Mouse (Mus musculus): ENCODE measurements around the gene Togaram1. TPM values are rescaled to one million over a fixed set of nuclear protein-coding genes. Genes with fewer than 3 reads are reported as not detected.

Gene Togaram1
- 1 to 10 TPM; 7.9 to 8.4 TPM for total RNA-seq (2021)
- long read RNA-seq, experiment 1, partial matches to known transcripts, result 0 of 1 reads
- long read RNA-seq, experiment 1, other reads (novel, unspliced or antisense), result 1 of 1 reads
- long read RNA-seq, experiment 2, partial matches to known transcripts, result 1 of 1 reads
- long read RNA-seq, experiment 2, other reads (novel, unspliced or antisense), result 0 of 1 reads

DNA sequence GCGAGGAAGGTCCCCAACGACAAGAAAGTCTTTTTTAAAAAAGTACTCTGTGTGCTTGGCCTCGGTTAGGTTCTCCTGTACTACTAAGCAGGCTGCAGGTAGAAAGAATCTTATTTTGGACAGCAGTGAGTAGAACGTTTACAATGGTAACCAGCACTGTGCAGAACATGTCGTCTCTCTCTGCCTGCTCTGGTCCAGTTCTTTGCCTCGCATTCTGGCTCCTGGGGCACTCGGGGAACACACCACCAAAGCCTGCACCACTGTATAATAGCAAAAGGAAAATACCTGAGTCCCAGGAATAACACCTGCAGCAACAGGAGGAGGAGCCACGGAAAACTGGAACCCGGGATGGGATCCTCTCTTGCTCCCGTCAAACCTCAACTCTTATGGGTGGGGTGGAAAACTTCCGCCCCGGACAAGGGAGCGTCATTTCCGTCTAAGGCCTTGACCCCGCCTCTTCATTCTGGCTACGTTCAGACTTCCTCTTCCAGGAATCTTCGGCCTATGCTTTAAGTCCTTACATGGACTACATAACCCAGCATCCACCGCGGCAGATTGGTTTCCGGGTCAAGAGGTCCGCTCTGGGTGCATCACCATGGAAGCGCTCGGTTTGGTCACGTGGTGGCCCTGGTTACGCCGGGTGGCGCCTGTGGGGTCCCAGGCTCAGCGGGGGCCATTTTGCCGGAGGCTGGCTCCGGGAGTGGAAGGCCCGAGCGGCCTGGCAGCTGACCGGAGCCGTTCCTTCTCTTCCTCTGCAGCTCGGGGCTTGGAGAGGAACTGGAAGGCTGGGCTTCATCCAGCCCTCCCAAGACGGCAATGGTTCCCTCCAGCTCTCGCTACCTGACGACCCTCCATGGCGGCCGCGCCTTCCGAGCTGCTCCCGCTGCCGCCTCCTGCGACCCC lies at the start of gene Togaram1, which contains the start of gene Klhl28:
Togaram1 (plus strand) TSS at position 681 of the 903 bp plus-strand sequence.
Klhl28 (minus strand) TSS at position 411 of the 903 bp plus-strand sequence.
- DNase-seq, result peak; percentile 100

DNA sequence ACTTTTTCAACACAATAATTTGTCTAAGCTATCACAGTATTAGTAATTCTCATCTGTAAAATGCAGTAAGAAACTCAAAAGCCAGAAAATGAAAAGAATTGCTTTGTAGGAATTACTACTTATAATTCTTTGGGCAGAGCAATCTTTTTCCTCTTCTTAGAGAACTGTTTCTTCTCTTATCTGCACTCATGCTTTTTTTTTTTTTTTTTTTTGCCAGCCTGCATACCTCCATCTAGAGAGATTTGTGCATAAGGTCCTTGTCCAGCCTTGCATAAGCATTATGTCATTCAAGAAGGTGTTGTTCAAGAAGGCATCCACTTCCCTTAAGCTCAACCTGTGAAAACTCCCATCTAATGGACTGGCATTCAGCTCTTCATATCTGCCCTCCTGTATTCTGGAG lies 48.9 kb upstream of the Togaram1 start:
- no peak for DNase-seq

DNA sequence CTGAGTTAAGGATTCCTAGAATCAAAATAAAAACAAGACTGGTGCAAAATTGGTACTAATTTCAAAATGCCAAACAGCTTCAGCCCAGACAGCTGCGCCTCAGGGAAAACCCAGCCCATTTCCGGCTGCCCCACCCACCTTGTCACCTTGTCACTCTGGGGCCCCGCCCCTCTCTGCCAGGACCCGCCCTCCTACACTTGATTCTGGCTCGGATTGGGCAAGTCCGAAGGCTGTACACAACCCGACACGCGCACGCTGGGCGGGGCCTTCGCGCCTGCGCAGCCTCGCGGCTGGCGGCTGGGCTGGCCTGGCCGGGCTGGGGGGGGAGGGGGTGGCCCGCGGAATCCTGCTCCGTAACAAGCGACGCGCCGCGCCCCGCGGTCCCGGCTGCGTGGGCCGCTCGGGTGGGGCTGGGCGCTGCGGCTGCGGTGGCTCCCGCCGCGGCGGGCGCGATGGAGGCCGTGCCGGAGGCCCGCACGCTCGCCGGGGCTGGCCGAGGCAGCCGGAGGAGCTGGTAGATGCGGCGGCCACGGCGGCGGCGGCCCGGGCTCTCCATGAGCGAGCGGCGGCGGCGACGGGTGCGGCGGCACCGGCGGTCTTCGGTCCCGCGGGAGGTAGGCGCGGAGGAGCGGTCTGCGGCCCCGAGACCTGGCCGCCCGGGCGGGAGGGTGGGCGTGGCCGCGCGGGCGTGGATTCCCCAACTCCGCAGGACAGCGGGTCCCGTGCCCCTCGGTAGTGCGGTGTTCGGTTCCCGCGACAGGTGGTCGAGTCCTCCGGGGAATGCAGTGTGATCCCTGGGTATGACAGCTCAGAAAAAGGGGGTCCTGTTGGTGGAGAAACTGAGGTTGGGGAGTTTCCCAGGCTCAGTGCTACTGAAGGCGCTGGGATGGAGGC lies 47.8 kb upstream of the Togaram1 start, which contains the start of gene Gm527:
Gm527 (plus strand) TSS at position 329 of the 894 bp plus-strand sequence.
- DNase-seq, result peak; percentile 97

DNA sequence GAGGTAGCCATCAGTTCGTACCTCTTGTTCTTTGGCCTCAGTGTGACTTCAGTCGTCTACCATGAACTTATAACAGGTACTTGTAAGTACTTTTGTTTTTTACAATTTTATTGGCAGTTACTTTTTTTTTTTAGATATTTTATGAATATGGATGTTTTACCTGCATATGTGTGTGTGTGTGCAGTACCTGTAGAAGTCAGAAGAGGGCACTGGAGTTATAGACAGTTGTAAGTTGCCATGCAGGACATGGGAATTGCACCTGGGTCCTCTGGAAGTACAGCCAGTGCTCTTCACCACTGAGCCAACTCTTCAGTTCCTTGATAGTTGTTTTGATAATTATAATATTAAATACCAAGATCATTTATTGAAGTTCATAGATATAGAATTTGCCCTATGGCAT lies 28.1 kb upstream of the Togaram1 start:
- DNase-seq, result peak in 1 of 2 experiments; percentile 19

DNA sequence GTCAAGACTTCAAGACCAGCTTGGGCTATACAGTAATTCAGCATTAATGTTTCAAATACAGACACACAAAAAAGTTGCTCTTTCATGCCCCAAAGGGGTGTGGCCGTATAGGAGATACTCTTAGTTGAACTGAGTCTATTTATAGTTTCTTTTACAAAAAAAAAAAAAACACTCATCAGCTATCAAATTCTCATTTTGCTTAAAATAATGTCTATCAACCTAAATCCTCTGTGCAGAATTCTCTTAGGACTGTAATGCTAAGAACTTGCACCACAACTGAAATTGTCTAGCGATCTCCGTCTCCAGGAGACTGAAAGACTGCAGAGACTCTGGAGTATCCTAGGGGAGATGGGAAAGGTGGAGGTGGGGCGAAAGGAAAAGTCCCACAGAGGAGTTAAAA lies 1.0 kb upstream of the Togaram1 start:
- no peak for DNase-seq

DNA sequence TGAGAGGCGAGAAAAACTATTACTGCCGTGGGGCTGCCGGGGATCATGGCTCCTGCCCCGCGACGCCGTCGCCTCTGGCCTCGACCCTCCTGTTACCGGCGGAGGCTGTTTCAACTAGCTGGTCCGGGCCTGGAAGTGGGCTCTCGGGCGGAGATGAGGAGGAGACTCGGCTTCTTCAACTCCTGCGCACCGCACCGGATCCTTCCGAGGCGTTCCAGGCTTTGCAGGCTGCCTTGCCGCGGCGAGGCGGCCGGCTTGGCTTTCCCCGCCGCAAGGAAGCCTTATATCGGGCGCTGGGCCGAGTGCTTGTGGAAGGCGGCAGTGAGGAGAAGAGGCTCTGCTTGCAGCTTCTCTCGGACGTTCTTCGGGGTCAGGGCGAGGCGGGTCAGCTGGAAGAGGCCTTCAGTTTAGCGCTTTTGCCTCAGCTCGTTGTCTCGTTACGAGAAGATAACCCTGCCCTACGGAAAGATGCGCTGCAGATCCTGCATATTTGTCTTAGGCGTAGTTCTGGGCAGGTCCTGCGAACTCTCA lies 562 bp downstream of the Togaram1 start:
- peak; percentile 43 to 63 for DNase-seq

DNA sequence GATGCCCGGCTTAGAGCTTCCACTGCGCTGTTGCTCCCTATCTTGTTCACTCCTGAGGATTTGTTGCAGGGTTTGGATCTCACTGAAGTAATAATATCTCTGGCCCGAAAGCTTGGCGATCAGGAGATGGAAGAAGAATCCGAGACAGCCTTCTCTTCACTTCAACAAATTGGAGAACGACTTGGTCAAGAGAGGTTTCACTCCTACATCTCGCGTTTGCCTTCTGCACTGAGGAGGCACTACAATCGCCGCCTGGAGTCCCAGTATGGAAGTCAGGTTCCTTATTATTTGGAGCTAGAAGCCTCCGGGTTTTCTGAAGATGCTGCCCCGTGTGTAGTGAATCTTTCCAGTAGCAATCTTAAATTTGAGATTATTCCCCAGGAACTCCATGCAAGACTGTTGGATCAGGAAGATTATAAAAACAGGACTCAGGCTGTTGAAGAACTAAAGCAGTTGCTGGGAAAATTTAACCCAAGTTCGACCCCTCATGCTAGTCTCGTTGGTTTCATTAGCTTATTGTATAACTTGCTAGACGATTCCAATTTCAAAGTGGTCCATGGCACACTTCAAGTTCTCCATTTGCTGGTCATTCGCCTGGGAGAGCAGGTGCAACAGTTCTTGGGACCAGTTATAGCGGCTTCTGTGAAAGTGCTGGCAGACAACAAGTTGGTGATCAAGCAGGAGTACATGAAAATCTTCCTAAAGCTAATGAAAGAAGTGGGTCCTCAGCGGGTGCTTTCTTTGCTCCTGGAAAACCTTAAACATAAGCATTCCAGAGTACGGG lies 1.2 kb downstream of the Togaram1 start:
- DNase-seq, result peak; percentile 3 to 17

DNA sequence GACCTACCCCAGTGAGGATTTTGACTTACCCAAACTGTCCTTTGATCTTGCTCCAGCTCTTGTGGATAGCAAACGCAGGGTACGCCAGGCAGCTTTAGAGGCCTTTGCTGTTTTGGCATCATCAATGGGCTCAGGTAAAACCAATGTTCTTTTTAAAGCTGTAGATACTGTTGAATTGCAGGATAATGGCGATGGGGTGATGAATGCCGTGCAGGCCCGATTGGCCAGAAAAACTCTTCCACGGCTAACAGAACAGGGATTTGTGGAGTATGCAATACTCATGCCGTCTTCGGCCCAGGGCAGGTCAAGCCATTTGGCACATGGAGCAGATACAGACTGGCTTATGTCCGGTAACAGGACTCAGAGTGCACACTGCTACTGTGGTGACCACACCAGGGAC lies 1.9 kb downstream of the Togaram1 start:
- peak; percentile 14 to 37 for DNase-seq

DNA sequence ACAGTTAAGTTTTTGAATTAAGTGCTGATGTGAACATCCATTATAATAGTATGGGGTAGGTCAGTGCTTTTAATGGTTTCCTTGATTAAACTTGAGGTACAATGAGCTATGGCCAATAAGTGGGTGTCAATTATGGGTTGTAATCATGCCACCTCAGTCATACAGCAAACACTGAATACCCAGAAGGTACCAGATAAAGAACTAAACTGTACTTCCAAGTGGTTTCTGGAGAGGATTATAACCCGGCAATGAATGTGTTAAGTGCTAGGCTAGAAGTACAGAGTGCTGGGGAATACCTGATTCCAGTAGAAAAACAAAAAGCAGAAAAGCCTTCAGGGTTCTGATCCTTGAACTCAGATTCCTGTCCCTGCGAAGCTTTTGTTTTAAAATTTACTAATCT lies 2.5 kb downstream of the Togaram1 start:
- DNase-seq, result no peak

DNA sequence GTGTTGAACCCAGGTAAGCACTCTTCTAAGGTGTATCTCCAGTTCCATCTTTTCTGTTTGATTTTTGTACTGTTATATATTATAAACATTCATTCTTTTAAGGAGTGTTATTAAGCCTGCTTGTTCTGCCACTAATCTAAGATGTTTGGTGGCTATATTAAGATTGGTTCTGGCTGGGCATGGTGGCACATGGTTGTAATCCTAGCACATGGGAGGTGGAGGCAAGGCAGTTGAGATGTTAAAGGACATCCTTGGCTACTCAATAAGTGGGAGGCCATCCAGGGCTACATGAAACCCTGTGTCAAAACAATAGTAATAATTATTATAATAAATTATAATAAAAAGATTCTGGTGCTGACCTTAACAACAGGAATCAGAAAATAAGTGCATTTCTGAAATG lies 5.8 kb downstream of the Togaram1 start:
- DNase-seq, result no peak

DNA sequence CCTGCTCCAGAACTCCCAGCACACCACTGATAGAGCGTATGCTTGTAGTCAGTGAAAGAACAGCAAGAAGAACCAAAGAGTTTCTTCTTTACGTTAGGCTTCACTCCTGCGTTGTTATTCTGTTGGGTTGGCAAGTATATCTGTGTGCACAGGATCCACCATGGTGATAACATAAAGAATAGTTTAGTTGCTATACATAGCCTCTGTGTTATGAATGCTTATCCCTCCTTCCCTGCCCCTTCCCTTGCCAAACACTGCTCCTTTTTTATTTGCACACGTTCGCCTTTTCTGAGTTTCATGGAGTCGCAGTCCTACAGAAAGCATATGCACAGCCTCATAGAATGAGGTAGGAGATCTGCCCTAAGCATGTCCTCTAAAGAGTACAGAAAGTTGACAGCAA lies 6.5 kb downstream of the Togaram1 start:
- no peak for DNase-seq

DNA sequence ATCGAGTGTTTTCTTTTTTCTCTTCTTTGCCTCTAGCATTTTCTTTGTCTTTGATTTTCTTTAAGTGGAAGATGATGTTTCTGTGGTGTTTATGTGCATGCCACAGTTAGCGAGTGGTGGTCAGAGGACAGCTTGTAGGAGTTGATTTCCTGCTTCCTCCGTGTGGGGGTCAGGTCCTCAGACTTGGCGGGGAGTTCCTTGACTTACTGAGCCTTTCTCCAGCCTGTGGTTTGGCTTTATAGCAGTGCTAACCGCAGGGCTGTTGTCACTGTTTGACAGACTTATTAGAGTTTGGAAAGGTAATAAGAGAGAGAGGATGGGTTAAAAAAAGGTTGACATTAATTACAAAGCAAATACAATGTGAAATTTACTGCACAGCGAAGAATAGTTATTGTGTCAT lies 10.0 kb downstream of the Togaram1 start:
- no peak for DNase-seq

DNA sequence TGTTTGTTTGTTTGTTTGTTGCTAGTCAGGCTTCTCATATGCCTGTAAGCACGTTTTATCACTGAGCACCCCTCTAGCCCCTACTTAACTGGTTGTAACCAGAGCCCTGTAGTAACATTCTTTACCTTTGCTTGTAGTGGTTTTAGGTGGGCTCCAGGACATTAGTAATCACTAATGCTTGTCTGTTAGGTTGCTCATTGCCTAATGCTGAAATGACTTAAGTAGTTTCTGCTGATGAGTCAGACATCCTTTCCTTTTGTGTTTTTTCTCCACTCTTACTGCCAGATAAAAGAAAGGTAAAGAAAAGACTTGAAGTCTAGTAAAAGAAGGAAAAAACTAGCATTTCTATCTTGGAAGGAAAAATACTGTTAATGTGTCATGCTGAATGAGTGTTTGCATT lies 10.6 kb downstream of the Togaram1 start:
- no peak for DNase-seq

DNA sequence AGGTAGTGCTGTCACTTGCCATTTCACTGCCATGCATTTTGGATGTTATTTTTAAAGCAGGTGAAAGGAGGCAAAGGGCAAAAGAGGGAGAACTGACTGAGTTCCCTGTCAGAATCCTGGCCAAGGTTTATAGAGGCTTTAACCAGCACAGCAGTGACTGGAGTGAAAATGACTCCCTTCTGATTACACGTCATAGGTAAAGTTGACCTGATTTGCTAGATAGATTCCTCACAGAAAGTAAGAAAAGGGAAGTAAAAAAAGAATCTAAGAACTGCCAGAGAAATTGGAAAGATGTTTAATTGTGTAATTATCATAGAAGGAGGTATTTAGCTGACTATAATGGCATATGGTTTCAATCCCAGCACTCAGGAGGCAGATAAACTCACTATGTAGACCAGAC lies 11.9 kb downstream of the Togaram1 start:
- DNase-seq, result no peak

DNA sequence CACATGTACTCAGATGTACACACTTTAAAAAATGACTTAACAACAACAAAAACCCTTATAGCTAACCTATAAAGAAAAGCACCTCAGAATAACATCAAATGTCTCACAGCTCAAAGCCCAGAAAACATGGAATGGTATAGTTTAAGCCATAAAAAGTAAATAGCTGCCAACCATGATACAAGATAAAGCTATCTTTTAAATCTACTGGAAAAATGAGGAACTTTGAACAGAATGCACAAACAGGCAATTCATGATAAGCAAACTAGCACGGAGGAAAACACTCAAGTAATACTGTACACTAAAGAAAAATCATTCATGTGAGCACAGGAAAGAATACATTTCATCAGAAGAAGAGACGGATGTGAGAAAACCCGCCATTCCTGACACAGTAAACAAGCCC lies 42.1 kb downstream of the Togaram1 start:
- no peak for DNase-seq

DNA sequence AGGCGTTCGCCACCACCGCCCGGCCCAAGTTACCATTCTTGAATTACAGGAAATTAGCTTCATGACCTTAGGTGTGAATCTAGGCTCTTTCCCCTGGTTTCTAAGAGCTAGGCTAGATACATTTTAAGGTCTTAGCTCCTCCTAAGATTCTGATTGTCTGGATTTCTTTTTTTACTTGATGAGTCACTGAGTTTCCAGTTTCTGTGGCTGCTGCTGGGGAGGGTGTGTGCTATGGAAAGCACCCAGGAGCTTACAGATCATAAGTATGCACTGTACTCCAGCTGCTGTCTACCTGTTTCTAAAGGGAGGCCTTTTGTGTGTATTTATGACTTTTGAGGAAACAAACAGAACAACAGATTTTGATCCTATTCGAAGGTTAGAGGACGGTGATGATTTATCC lies 57.2 kb downstream of the Togaram1 start:
- no peak for DNase-seq

DNA sequence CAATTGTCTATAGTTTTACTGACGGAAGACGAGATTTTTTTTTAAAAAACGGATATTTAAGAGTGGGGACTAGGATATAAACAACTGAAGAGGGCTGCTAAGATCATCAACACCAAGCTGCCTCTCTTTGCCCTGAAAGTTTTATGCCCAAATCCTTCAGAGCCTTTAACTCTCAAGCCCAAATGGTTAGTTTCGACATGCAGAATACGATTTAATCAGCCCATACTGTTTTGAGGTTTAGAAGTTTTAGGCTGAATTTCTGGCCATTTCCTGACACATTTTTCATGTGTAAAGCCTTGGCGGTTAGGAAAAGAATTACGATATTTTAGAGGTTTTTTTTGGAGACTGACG lies 70.2 kb downstream of the Togaram1 start:
- no peak for DNase-seq

DNA sequence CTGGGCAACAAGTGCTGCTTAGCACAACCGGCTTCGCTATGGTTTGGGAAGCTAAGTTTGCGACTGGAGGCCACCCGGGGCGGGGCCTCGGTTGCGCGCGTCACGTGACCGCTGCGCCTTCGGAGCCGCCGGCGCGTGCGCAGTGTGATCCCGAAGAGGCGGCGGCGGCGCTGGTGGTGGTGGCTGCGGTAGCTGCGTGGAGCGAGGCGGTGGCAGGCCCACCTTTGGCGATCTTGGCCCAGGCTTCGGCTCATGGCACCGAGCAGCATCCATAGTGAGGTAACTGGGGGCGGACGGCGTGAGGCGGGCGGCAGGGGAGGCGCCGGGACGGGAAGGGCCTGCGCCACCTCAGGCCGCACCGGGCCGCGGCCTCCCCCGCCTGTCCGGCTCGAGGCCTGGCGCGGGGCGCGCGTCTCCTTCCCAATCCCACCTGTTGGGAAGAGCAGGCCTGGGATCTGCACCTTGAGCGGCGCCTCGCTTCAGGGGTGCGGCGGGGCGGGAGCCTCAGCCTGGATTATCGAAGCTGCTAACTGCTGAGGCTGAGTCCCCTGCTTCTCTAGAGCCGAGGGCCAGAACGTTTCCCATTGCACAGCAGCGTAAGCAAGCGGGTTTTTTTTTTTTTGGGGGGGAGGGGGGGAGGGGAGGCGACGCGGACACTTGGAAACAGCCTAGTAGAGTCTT lies 70.7 kb downstream of the Togaram1 start, which contains the start of gene Prpf39:
Prpf39 (plus strand) TSS at position 144 of the 681 bp plus-strand sequence.
- peak; percentile 92 to 94 for DNase-seq

DNA sequence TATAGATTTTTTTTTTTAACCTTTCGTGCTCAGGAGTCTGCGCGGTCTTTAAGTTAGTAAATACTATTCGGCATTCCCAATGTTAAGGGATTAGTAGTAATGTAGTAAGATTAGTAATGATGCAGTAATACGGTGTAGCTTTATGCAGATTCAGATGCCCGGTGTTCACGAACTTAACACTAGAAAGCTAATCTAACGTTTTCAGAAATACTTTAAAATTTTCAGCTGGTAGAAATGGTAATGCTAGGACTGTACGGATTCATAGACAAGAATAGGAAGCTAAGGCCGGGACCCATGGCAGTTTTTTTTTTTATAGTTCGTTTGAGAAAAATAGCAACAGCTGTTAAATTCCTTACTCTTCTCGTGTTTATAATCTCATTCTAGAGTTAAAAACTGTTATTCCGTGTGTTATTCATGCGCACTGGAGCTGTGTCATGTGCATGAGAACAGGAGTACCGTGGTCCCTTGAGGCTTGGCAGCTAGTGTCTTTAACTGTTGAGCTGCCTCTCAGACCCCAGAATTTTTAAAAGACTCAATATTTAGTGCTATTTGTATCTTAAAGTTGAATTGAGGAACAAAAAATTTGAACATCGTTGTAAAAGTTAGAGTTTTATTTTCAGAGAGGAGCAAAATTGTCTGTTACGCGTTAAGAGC lies 71.4 kb downstream of the Togaram1 start:
- no peak for DNase-seq

DNA sequence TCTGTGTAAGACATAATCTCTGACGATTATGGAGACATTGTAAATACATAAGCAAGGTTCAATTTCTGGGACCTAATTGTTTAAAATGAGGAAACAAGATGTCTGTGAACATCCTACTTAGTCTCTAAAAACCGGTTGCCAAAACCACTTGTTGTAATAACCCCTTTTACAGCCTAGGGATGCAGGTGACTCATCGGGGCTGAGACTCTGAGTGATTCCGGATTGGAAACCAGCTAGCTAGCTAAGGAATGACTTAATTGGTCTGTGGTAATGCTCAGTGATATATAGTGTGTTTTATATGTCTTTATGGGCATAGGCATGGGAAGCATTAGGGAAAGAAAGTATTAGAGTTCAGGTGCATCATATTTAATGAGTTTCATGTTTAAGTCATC lies 71.9 kb downstream of the Togaram1 start:
- DNase-seq, result peak in 1 of 2 experiments; percentile 26
